Mouse (Mus musculus): ENCODE measurements around the gene Fstl5. TPM values are rescaled to one million over a fixed set of nuclear protein-coding genes. Genes with fewer than 3 reads are reported as not detected.

Gene Fstl5
- 93.8 and 98.6 TPM in 2 replicates for polyA plus RNA-seq (2014; fragmentation: Nextera tagmentation; extraction: Ambion mirVana)

DNA sequence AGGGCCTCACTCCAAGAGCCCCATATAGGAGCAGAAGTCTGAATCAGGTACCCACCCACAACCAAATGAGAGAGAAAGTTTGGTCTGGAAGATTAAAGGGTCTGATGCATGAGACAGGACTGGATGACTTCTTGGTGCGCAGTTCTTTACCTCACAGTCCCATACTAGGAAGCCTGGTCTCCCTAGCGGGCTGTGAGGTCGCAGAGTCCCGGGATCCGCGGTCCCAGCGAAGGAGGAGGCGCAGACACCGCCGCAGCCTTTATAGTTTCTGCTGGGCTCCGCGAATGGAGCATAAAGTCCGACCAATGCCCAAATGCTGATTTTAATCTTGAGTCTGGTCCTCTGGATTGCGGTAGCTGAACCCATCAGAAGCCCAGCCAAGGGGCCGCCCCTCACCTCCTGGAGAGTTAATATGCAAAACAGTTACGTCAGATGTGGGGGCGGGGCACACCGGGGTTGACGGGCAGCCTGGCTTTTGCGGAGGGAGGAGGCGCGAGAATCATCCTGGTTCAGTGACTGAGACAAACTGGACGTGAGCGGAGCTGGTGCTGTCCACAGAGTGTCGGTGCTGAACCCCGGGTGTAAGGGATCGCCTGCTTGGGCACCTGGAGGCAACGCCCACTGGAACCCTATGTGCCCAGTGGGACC is at the start of gene Fstl5:
Fstl5 (plus strand) TSS at position 211 of the 648 bp plus-strand sequence.
- under 1% methylated on average over 28 of the region's 28 CpGs for WGBS
- H3K9me3 ChIP-seq (ENCODE audit: control insufficient read depth, low read length), result no peaks in the 10 kb centered on the region
- peak within 1 kb of the TSS; percentile 51 for H3K4me2 ChIP-seq (ENCODE audit: low read depth, low read length)
- no peaks in the 10 kb centered on the region for H3K36me3 ChIP-seq (ENCODE audit: control insufficient read depth, insufficient read depth, low read length)
- peak within 1 kb of the TSS; percentile 41 for H3K27ac ChIP-seq (ENCODE audit: low read depth, low read length)
- peak within 1 kb of the TSS; percentile 47 for H3K4me3 ChIP-seq (ENCODE audit: low read depth, low read length)
- peak; percentile 93 for ATAC-seq (ENCODE audit: low read depth)
- H3K4me1 ChIP-seq (ENCODE audit: control insufficient read depth, insufficient read depth, low read length), result no peaks in the 10 kb centered on the region
- H3K27me3 ChIP-seq (ENCODE audit: control insufficient read depth, insufficient read depth, low read length), result no peaks in the 10 kb centered on the region
- H3K9ac ChIP-seq (replicated peaks; ENCODE audit: low read depth, low read length), result peak within 1 kb of the TSS; percentile 34

GRCm38 (mm10) chr3:76025523-76025922 is 48.5 kb upstream of the Fstl5 start:
- ATAC-seq (ENCODE audit: low read depth), result no peak
- Histone ChIP-seq H3K36me3 (ENCODE audit: control insufficient read depth, insufficient read depth, low read length) (no peaks in the 10 kb centered on the region), H3K27ac (ENCODE audit: low read depth, low read length) (no peak overlapping the region), H3K4me1 (ENCODE audit: control insufficient read depth, insufficient read depth, low read length) (no peaks in the 10 kb centered on the region), H3K9ac (replicated peaks; ENCODE audit: low read depth, low read length) (no peak overlapping the region), H3K4me3 (ENCODE audit: low read depth, low read length) (no peak overlapping the region), H3K4me2 (ENCODE audit: low read depth, low read length) (no peak overlapping the region), H3K9me3 (ENCODE audit: control insufficient read depth, low read length) (no peaks in the 10 kb centered on the region), H3K27me3 (ENCODE audit: control insufficient read depth, insufficient read depth, low read length) (no peaks in the 10 kb centered on the region)

DNA sequence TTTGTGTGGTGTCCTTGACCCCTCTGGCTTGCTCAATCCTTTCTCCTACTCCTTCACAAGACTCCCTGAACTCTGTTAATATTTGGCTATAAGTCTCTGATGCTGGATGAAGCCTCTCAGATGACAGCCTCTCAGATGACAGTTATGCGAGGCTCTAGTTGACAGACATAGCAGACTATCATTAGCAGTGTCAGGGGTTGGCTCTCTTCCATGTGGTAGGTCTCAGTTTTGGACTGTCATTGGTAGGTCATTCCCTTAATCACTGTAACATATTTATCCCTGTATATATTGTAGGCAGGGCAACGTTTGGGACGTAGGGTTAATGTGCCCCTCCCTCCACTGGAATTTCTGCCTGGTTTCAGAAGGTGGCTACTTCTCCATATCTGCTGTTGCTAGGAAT is 22.9 kb upstream of the Fstl5 start:
- 90% methylated on average over 3 of the region's 3 CpGs for WGBS
- H3K4me2 ChIP-seq (ENCODE audit: low read depth, low read length), result no peak overlapping the region
- no peaks in the 10 kb centered on the region for H3K9me3 ChIP-seq (ENCODE audit: control insufficient read depth, low read length)
- H3K36me3 ChIP-seq (ENCODE audit: control insufficient read depth, insufficient read depth, low read length), result no peaks in the 10 kb centered on the region
- ATAC-seq (ENCODE audit: low read depth), result no peak
- H3K9ac ChIP-seq (replicated peaks; ENCODE audit: low read depth, low read length), result no peak overlapping the region
- H3K27ac ChIP-seq (ENCODE audit: low read depth, low read length), result no peak overlapping the region
- H3K4me3 ChIP-seq (ENCODE audit: low read depth, low read length), result no peak overlapping the region
- no peaks in the 10 kb centered on the region for H3K4me1 ChIP-seq (ENCODE audit: control insufficient read depth, insufficient read depth, low read length)
- H3K27me3 ChIP-seq (ENCODE audit: control insufficient read depth, insufficient read depth, low read length), result no peaks in the 10 kb centered on the region

DNA sequence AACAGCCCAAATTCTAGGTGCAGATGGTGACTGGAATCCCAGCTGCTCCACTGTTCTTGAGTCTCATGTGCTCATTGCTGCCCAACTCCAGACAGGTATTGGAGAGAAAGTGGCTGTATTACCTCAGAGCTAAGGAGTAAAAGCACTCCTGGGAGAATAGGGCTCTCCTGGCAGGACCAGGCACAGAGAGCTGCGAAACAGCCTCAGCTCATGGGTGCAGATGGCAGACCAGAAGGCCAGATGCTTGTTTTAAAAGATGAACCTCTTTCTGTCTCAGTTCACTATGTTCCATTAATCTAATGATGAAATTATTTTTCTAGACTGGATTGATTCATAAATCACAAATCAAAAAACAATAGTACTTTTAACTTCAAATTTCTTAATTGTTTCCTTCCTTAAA is 12.1 kb upstream of the Fstl5 start:
- ATAC-seq (ENCODE audit: low read depth), result no peak
- no peak overlapping the region for H3K27ac ChIP-seq (ENCODE audit: low read depth, low read length)
- H3K9me3 ChIP-seq (ENCODE audit: control insufficient read depth, low read length), result no peaks in the 10 kb centered on the region
- H3K4me1 ChIP-seq (ENCODE audit: control insufficient read depth, insufficient read depth, low read length), result no peaks in the 10 kb centered on the region
- H3K4me3 ChIP-seq (ENCODE audit: low read depth, low read length), result no peak overlapping the region
- H3K9ac ChIP-seq (replicated peaks; ENCODE audit: low read depth, low read length), result no peak overlapping the region
- no peaks in the 10 kb centered on the region for H3K36me3 ChIP-seq (ENCODE audit: control insufficient read depth, insufficient read depth, low read length)
- 71% methylated on average over 1 of the region's 1 CpGs for WGBS
- H3K27me3 ChIP-seq (ENCODE audit: control insufficient read depth, insufficient read depth, low read length), result no peaks in the 10 kb centered on the region
- H3K4me2 ChIP-seq (ENCODE audit: low read depth, low read length), result no peak overlapping the region

- WGBS, result under 1% methylated on average over 3 of the region's 3 CpGs
- Histone ChIP-seq H3K36me3 (ENCODE audit: control insufficient read depth, insufficient read depth, low read length) (no peaks in the 10 kb centered on the region), H3K27me3 (ENCODE audit: control insufficient read depth, insufficient read depth, low read length) (no peaks in the 10 kb centered on the region), H3K27ac (ENCODE audit: low read depth, low read length) (no peak overlapping the region), H3K4me3 (ENCODE audit: low read depth, low read length) (no peak overlapping the region), H3K9ac (replicated peaks; ENCODE audit: low read depth, low read length) (no peak overlapping the region), H3K4me2 (ENCODE audit: low read depth, low read length) (no peak overlapping the region), H3K4me1 (ENCODE audit: control insufficient read depth, insufficient read depth, low read length) (no peaks in the 10 kb centered on the region), H3K9me3 (ENCODE audit: control insufficient read depth, low read length) (no peaks in the 10 kb centered on the region)
- ATAC-seq (ENCODE audit: low read depth), result peak; percentile 34; the same call in 1 of the 2 replicates
Observed at GRCm38 (mm10) chr3:76067920-76068319, 6.2 kb upstream of the Fstl5 start.

GRCm38 (mm10) chr3:76072826-76073225 is 1.2 kb upstream of the Fstl5 start:
- H3K27me3 ChIP-seq (ENCODE audit: control insufficient read depth, insufficient read depth, low read length), result no peaks in the 10 kb centered on the region
- no peaks in the 10 kb centered on the region for H3K9me3 ChIP-seq (ENCODE audit: control insufficient read depth, low read length)
- no peak overlapping the region for H3K4me2 ChIP-seq (ENCODE audit: low read depth, low read length)
- no peaks in the 10 kb centered on the region for H3K36me3 ChIP-seq (ENCODE audit: control insufficient read depth, insufficient read depth, low read length)
- H3K9ac ChIP-seq (replicated peaks; ENCODE audit: low read depth, low read length), result no peak overlapping the region
- 37% methylated on average over 7 of the region's 7 CpGs for WGBS
- H3K4me1 ChIP-seq (ENCODE audit: control insufficient read depth, insufficient read depth, low read length), result no peaks in the 10 kb centered on the region
- H3K4me3 ChIP-seq (ENCODE audit: low read depth, low read length), result no peak overlapping the region
- no peak for ATAC-seq (ENCODE audit: low read depth)
- H3K27ac ChIP-seq (ENCODE audit: low read depth, low read length), result no peak overlapping the region

DNA sequence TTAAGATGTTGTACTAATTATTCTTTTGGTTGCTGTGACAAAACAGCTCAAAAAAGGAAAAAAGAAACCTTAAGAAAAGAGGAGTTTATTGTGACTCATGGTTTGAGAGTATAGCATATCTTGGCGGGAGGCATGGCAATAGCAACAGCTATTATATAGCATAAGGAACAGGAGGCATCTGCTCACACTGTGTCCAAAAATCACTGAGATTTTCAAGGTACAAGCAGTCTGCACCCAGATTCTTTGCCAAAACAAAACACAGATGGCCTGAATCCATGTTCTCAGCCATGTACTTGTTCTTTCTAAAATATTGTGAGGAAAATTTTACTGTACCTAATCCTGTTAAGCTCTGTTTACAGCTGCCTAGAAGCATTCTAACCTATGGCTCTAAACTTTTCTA is 66.4 kb downstream of the Fstl5 start:
- no peak for ATAC-seq (ENCODE audit: low read depth)
- 75% methylated on average over 1 of the region's 1 CpGs for WGBS
- H3K4me1 ChIP-seq (ENCODE audit: control insufficient read depth, insufficient read depth, low read length), result no peaks in the 10 kb centered on the region
- no peak overlapping the region for H3K4me2 ChIP-seq (ENCODE audit: low read depth, low read length)
- no peak overlapping the region for H3K9ac ChIP-seq (replicated peaks; ENCODE audit: low read depth, low read length)
- no peak overlapping the region for H3K4me3 ChIP-seq (ENCODE audit: low read depth, low read length)
- no peak overlapping the region for H3K27ac ChIP-seq (ENCODE audit: low read depth, low read length)
- no peaks in the 10 kb centered on the region for H3K36me3 ChIP-seq (ENCODE audit: control insufficient read depth, insufficient read depth, low read length)
- H3K27me3 ChIP-seq (ENCODE audit: control insufficient read depth, insufficient read depth, low read length), result no peaks in the 10 kb centered on the region
- no peaks in the 10 kb centered on the region for H3K9me3 ChIP-seq (ENCODE audit: control insufficient read depth, low read length)

DNA sequence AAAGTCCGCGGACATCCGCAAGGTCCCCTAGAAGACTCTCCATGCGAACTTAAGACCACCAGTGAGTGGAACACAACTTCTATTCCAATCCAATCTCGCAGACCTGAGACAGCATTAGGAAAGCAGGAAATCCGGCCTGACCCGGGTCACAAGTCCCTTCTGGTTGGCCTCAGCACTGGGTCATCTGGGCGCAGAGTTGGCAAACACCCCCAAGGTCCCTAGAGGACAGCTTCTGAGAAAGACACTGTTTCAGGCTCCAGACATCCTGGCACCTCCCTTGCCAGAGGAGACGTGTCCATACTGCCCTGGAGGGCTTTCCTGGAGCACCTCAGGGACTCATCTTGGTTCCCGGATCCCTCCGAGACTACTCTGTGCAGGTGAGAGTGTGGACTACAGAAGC is 73.8 kb downstream of the Fstl5 start:
- ATAC-seq (ENCODE audit: low read depth), result no peak
- WGBS, result 95% methylated on average over 11 of the region's 11 CpGs
- H3K4me2 ChIP-seq (ENCODE audit: low read depth, low read length), result no peak overlapping the region
- H3K36me3 ChIP-seq (ENCODE audit: control insufficient read depth, insufficient read depth, low read length), result no peaks in the 10 kb centered on the region
- H3K27ac ChIP-seq (ENCODE audit: low read depth, low read length), result no peak overlapping the region
- H3K4me3 ChIP-seq (ENCODE audit: low read depth, low read length), result no peak overlapping the region
- H3K4me1 ChIP-seq (ENCODE audit: control insufficient read depth, insufficient read depth, low read length), result no peaks in the 10 kb centered on the region
- H3K27me3 ChIP-seq (ENCODE audit: control insufficient read depth, insufficient read depth, low read length), result no peaks in the 10 kb centered on the region
- no peak overlapping the region for H3K9ac ChIP-seq (replicated peaks; ENCODE audit: low read depth, low read length)
- no peaks in the 10 kb centered on the region for H3K9me3 ChIP-seq (ENCODE audit: control insufficient read depth, low read length)

DNA sequence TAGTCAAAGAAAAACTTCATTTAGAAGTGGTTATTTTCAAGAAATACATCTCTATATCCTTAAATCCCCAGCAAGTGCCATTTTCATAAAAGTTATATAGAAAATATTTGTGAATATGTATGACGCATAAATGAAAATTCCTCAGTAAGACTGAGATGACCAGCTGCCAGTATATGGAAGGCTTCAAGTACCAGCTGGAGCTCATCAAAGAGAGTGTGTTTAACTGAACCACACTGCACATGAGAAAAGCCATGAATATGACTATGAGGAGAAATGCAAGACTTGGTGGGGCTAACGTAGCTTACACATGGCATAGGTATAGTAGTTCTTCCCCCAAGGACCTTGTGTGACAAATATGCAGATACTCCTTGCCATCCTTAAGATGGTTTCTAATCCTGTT is 164.8 kb downstream of the Fstl5 start:
- H3K36me3 ChIP-seq (ENCODE audit: control insufficient read depth, insufficient read depth, low read length), result no peaks in the 10 kb centered on the region
- H3K27ac ChIP-seq (ENCODE audit: low read depth, low read length), result no peak overlapping the region
- 91% methylated on average over 2 of the region's 2 CpGs for WGBS
- no peak overlapping the region for H3K4me3 ChIP-seq (ENCODE audit: low read depth, low read length)
- no peak overlapping the region for H3K9ac ChIP-seq (replicated peaks; ENCODE audit: low read depth, low read length)
- no peak overlapping the region for H3K4me2 ChIP-seq (ENCODE audit: low read depth, low read length)
- no peak for ATAC-seq (ENCODE audit: low read depth)
- H3K9me3 ChIP-seq (ENCODE audit: control insufficient read depth, low read length), result no peaks in the 10 kb centered on the region
- H3K27me3 ChIP-seq (ENCODE audit: control insufficient read depth, insufficient read depth, low read length), result no peaks in the 10 kb centered on the region
- H3K4me1 ChIP-seq (ENCODE audit: control insufficient read depth, insufficient read depth, low read length), result no peaks in the 10 kb centered on the region
